Mouse (Mus musculus) forebrain, postnatal 0 days (tissue): ENCODE measurements around the gene Fam186a. TPM values are rescaled to one million over a fixed set of nuclear protein-coding genes. Genes with fewer than 3 reads are reported as not detected.

Experiments used
- ATAC-seq: fragments of 200-750 bp; cut with Nextera tagmentation; 2 replicates; pipeline ENCODE4 v1.8.0; 2017; ENCODE audit warnings: mild to moderate bottlenecking, moderate library complexity
- DNase-seq: peaks from one replicate; pipeline ENCODE4 v3.0.0-alpha.2; 2015
- H3K27ac ChIP-seq: fragments of 300-500 bp; sonication (generic); 2 replicates; pipeline ENCODE4 v1.5.1; 2014; ENCODE audit warnings: low read depth, mild to moderate bottlenecking, antibody characterized with exemption, low read length, moderate library complexity, mixed read lengths
- H3K27me3 ChIP-seq: fragments of 300-500 bp; sonication (generic); 2 replicates; pipeline ENCODE4 v1.6.1; 2014; ENCODE audit warnings: mild to moderate bottlenecking, low read length, mixed read lengths; ENCODE audit not compliant: insufficient read depth
- H3K36me3 ChIP-seq: fragments of 300-500 bp; sonication (generic); 2 replicates; pipeline ENCODE4 v1.6.1; 2014; ENCODE audit warnings: mild to moderate bottlenecking, moderate library complexity; ENCODE audit not compliant: insufficient read depth
- H3K4me1 ChIP-seq: fragments of 300-500 bp; sonication (generic); 2 replicates; pipeline ENCODE4 v1.6.1; 2014; ENCODE audit warnings: antibody characterized with exemption; ENCODE audit not compliant: insufficient read depth
- H3K4me2 ChIP-seq: fragments of 300-500 bp; sonication (generic); 2 replicates; pipeline ENCODE4 v1.6.1; 2014; ENCODE audit warnings: low read depth, mild to moderate bottlenecking, moderate library complexity
- H3K4me3 ChIP-seq: fragments of 300-500 bp; sonication (generic); 2 replicates; pipeline ENCODE4 v1.5.1; 2014; ENCODE audit warnings: low read depth, low read length, mixed read lengths
- H3K9ac ChIP-seq: fragments of 300-500 bp; sonication (generic); 2 replicates; pipeline ENCODE4 v1.6.1; 2014; ENCODE audit warnings: mild to moderate bottlenecking
- H3K9me3 ChIP-seq: fragments of 300-500 bp; sonication (generic); 2 replicates; pipeline ENCODE4 v1.6.1; 2016; ENCODE audit warnings: low read length
- CTCF ChIP-seq: sonication (generic); IDR thresholded peaks from 2 replicates; pipeline ENCODE4 v1.5.1; 2016; ENCODE audit warnings: antibody characterized with exemption, control low read depth, low read depth
- WGBS: fragments of 180-500 bp; shearing (Covaris S2); extraction: QIAGEN DNeasy Blood & Tissue Kit; methylation state at CpG from one replicate; pipeline ENCODE4 v1.1.7; 2014; 5-methylcytosine and 5-hydroxymethylcytosine counted together
- polyA plus RNA-seq: library from polyadenylated mRNA; unstranded; fragments of >200 nt; fragmentation: Nextera tagmentation; extraction: Ambion mirVana; gene quantifications from 2 replicates; pipeline ENCODE4 v1.2.1, GENCODE M21; 2015
- total RNA-seq: library from RNA; depleted of rRNA; stranded (reverse); fragments of >200 nt; gene quantifications from 2 replicates; pipeline ENCODE4 v1.2.3, GENCODE M21; 2014

The Fam186a gene
- total and polyA plus RNA-seq, 2 experiments from 2014 or later = not detected

DNA sequence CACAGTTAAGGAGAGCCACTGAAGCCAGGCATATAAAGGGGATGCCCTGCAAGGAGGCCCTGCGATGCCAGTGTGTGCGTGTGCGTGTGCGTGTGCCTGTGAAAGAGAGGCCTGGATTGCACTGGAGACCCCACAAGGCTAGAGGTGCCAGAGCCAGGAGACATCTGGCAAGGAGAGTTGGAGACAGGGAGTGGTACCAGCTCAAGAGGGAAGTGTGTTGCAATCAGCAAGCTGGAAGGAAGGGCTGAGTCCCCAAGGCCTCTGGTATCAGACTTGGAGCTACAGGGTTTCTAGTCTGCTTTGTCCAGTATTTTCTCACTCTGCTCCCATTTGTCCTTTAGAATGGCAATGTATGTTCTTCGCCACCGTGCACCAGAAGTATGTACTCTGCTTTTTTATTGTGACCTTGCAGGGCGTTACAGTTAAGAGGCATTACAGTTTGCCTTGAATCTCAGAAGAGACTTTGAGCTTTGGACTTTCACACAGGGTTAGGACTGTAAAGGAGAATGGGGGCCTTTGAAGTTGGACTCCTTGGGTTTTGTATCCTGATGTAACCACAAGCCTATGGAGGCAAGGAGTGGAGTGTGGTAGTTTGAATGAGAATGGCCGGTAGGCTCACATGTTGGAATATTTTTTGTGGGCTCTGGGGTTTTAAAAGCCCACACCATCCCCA lies 1.6 kb downstream of the Fam186a start:
- TF ChIP-seq CTCF = no peak
- 84% methylated on average over 8 of the region's 8 CpGs for WGBS
- H3K4me1 ChIP-seq = no peaks in the 10 kb centered on the region
- no peak overlapping the region for H3K27ac ChIP-seq
- H3K36me3 ChIP-seq = no peaks in the 10 kb centered on the region
- no peaks in the 10 kb centered on the region for H3K27me3 ChIP-seq
- no peak for DNase-seq
- H3K9ac ChIP-seq = no peak overlapping the region
- H3K4me3 ChIP-seq = no peak overlapping the region
- ATAC-seq = no peak
- H3K9me3 ChIP-seq = no peaks in the 10 kb centered on the region
- H3K4me2 ChIP-seq = no peak overlapping the region

GRCm38 (mm10) chr15:99955324-99955723 lies 11.5 kb downstream of the Fam186a start:
- ATAC-seq = no peak
- Histone ChIP-seq H3K27me3 (no peaks in the 10 kb centered on the region), H3K36me3 (no peaks in the 10 kb centered on the region), H3K4me2 (no peak overlapping the region), H3K27ac (no peak overlapping the region), H3K4me1 (no peaks in the 10 kb centered on the region), H3K9me3 (no peaks in the 10 kb centered on the region), H3K9ac (no peak overlapping the region), H3K4me3 (no peak overlapping the region)
- 84% methylated on average over 4 of the region's 4 CpGs for WGBS
- DNase-seq = no peak
- no peak for TF ChIP-seq CTCF

DNA sequence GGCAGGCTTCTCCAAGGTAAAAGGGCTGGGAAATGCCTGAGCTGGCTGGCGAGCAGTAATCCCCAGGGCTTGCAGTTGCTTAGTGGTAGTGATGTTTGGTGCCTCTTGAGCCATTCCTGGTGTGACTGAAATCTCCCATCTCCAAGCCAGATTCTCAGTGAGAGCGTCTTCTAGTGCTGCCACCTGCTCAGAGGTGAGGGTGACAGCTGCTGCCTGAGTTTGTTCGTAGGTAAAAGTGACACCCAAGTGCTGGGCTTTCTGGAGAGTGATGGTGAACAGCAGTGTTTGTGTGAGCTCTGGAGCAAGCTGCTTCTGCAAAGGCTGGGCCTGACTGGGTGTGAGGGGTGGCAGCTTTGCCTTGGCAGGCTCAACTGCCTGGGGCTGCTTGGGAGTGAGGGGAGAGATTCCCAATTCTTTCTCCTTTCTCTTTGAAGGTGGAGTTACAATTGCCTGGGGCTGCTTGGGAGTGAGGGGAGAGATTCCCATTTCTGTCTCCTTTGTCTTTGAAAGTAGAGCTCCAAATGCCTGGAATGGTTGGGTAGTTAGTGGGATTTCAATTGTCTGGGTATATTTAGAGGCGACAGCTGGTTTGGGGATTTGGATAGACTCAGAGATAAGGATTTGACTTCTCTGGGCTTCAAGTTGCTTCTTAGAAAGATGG lies 25.8 kb downstream of the Fam186a start:
- TF ChIP-seq CTCF = no peak
- H3K9ac ChIP-seq = no peak overlapping the region
- H3K36me3 ChIP-seq = no peaks in the 10 kb centered on the region
- 58% methylated on average over 4 of the region's 4 CpGs for WGBS
- 0 out of 2 replicates have a peak, but pooled peaks have one; percentile 38 for ATAC-seq
- DNase-seq = peak; percentile 10
- H3K4me1 ChIP-seq = no peaks in the 10 kb centered on the region
- H3K9me3 ChIP-seq = no peaks in the 10 kb centered on the region
- H3K4me2 ChIP-seq = no peak overlapping the region
- H3K27me3 ChIP-seq = no peaks in the 10 kb centered on the region
- no peak overlapping the region for H3K27ac ChIP-seq
- H3K4me3 ChIP-seq = no peak overlapping the region

DNA sequence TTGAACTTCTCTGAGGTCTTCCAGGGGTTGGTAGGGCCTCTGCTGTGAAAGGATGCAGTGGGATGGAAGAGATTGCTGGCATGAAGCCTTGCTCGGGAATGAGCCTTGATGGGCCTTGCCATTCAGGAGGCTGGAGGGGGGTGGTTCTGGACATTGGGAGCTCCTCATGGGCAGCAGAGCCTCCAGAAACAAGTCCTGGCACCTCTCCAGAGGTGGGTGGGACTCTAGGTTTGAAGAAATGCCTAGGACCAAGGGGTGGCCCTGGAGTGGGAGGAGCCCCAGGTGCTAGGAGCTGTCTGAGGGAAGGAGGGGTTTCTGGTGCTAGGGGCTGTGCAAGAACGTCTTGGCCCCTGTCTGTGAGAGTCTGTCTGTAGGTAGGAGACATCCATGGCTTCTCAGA lies 26.4 kb downstream of the Fam186a start:
- Histone ChIP-seq H3K27me3 (no peaks in the 10 kb centered on the region), H3K4me3 (no peak overlapping the region), H3K9ac (no peak overlapping the region), H3K27ac (no peak overlapping the region), H3K4me1 (no peaks in the 10 kb centered on the region), H3K9me3 (no peaks in the 10 kb centered on the region), H3K36me3 (no peaks in the 10 kb centered on the region), H3K4me2 (no peak overlapping the region)
- 18% methylated on average over 2 of the region's 2 CpGs for WGBS
- ATAC-seq = no peak
- TF ChIP-seq CTCF = no peak
- DNase-seq = no peak

GRCm38 (mm10) chr15:99937841-99938240 lies 29.0 kb downstream of the Fam186a start:
- TF ChIP-seq CTCF = no peak
- ATAC-seq (no peak), DNase-seq (no peak)
- Histone ChIP-seq H3K9ac (no peak overlapping the region), H3K27ac (no peak overlapping the region), H3K4me3 (no peak overlapping the region), H3K27me3 (no peaks in the 10 kb centered on the region), H3K4me2 (no peak overlapping the region), H3K9me3 (no peaks in the 10 kb centered on the region), H3K4me1 (no peaks in the 10 kb centered on the region), H3K36me3 (no peaks in the 10 kb centered on the region)
- WGBS = 83% methylated on average over 8 of the region's 8 CpGs

DNA sequence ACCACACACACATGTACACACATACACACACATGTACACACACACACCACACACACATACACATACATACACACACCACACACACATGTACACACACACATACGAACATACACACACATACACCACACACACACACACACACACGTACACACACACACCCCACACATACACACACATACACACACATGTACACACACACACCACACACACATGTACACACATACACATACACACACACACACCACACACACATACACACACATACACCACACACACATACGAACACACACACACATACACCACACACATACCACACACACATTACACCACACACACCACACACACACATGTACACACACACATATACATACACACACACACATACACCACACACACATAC lies 30.2 kb downstream of the Fam186a start:
- Histone ChIP-seq H3K27ac (no peak overlapping the region), H3K4me1 (no peaks in the 10 kb centered on the region), H3K36me3 (no peaks in the 10 kb centered on the region), H3K9ac (no peak overlapping the region), H3K27me3 (no peaks in the 10 kb centered on the region), H3K4me3 (no peak overlapping the region), H3K9me3 (no peaks in the 10 kb centered on the region), H3K4me2 (no peak overlapping the region)
- DNase-seq (no peak), ATAC-seq (no peak)
- no peak for TF ChIP-seq CTCF
- WGBS = 95% methylated on average over 3 of the region's 3 CpGs

DNA sequence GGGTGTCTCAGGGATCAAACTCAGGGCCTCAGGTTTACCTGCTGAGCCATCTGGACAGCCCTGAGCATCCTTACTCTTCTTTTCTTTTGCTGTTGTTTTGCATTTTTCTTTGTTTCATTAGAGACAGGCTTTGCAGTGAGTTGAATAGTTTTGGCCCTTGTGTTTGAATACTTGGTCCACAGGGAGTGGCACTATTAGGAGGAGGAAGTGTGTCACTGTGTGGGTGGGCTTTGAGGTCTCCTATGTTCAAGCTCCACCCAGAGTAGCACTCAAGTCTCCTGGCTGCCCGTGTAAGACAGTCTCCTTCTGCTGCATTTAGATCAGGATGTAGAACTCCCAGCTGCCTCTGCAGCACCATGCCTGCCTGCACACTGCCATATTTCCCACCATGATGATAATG lies 32.4 kb downstream of the Fam186a start:
- H3K4me3 ChIP-seq = no peak overlapping the region
- H3K27ac ChIP-seq = no peak overlapping the region
- ATAC-seq = no peak
- H3K9me3 ChIP-seq = no peaks in the 10 kb centered on the region
- no peaks in the 10 kb centered on the region for H3K36me3 ChIP-seq
- H3K4me1 ChIP-seq = no peaks in the 10 kb centered on the region
- H3K27me3 ChIP-seq = no peaks in the 10 kb centered on the region
- no peak for DNase-seq
- no peak overlapping the region for H3K4me2 ChIP-seq
- no peak for TF ChIP-seq CTCF
- no peak overlapping the region for H3K9ac ChIP-seq
- 26% methylated on average over 1 of the region's 1 CpGs for WGBS
